Mouse (Mus musculus) brown adipose tissue, adult 24 weeks (tissue): ENCODE results near the gene Chchd3. TPM values are rescaled to one million over a fixed set of nuclear protein-coding genes. Genes with fewer than 3 reads are reported as not detected.

Experiments used
- H3K27ac ChIP-seq: fragments of 200-500 bp; replicated peaks from 2 replicates; pipeline ENCODE4 v1.5.1; 2012; ENCODE audit warnings: low read depth, mild to moderate bottlenecking, low read length
- H3K4me1 ChIP-seq: fragments of 200-500 bp; 2 replicates; pipeline ENCODE4 v1.6.1; 2012; ENCODE audit warnings: low read length, mixed read lengths; ENCODE audit not compliant: control insufficient read depth, insufficient read depth, insufficient read length
- H3K4me3 ChIP-seq: fragments of 200-500 bp; 2 replicates; pipeline ENCODE4 v1.5.1; 2012; ENCODE audit warnings: low read depth, mild to moderate bottlenecking, low read length, moderate library complexity; ENCODE audit not compliant: insufficient read depth
- polyA plus RNA-seq: library from polyadenylated mRNA; stranded (reverse); fragments of >200 nt; gene quantifications from 2 replicates; pipeline ENCODE4 v1.2.4, GENCODE M21; 2012; ENCODE audit not compliant: missing spikeins, insufficient read depth, insufficient read length

Gene Chchd3
- polyA plus RNA-seq, 1 experiment = 542 TPM

GRCm38 (mm10) chr6:32780602-32781001, 279.5 kb downstream of the Chchd3 start:
- Histone ChIP-seq H3K27ac (no peak overlapping the region), H3K4me1 (peaks cover 2% of the 10 kb centered on the region; the same call in 1 of the 2 replicates), H3K4me3 (0 out of 2 replicates have a peak overlapping the region, but pooled peaks have one; percentile 28)

DNA sequence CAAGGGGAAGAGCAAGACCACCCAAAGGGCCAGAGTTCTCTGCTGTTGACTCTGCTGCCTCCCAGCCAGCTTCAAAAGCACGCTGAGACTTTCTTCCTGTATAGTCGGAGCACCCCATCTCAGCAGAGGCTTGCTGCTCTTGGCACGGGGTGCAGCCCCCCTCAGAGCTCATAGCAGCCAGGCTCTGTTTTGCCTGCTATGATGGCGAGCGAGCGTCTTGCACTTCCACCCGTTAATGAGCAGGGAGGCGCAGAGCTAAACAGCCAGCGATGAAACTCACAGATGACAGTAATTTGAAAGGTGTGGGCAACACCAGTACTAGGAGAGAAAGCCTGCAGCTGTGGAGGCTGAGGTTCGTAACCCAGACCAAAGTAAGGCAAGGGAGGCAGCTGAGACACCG, 283.7 kb downstream of the Chchd3 start:
- Histone ChIP-seq H3K4me1 (no peaks in the 10 kb centered on the region), H3K4me3 (no peak overlapping the region), H3K27ac (no peak overlapping the region)

- Histone ChIP-seq H3K4me3 (no peak overlapping the region), H3K27ac (no peak overlapping the region), H3K4me1 (no peaks in the 10 kb centered on the region)
Measured at GRCm38 (mm10) chr6:32754524-32754923, 305.5 kb downstream of the Chchd3 start.

DNA sequence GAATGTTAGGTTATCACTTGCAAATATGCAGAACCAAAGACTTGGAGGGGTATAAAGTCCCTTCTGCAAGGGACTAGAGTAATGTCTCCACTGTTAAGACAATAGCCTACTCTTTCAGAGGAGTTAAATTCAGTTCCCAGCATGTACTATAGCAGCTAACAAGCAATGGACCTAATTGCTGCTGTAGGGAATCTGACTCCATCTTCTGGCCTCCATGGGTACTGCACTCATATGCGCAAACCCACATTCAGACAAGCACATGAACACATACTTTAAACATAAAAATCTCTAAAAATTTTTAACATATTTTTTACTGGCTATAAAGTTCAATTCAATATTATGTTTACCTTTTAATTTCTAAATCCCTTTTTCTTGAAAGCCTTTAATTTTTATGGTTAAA, 310.2 kb downstream of the Chchd3 start:
- no peak overlapping the region for H3K4me3 ChIP-seq
- H3K4me1 ChIP-seq = no peaks in the 10 kb centered on the region
- H3K27ac ChIP-seq = no peak overlapping the region

DNA sequence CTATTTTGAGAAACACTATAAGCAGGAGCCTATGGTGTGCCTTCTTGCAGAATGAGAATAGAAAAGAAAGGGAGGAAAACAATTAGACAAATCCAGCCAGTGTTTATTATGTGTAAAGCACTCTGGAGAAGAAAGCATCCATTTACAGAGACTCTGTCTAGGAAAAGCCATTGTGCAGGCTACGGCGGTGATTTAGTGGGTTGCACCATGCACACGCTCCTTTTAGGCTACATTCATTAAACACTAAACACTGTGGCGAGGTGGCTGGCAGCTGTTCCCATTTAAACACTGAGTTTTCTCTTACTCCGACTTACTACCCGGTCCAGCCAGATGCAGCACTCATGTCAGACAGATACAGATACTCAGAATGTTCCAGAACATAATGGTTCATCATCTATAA, 311.3 kb downstream of the Chchd3 start:
- Histone ChIP-seq H3K4me1 (no peaks in the 10 kb centered on the region), H3K4me3 (no peak overlapping the region), H3K27ac (no peak overlapping the region)

- H3K27ac ChIP-seq = no peak overlapping the region
- H3K4me1 ChIP-seq = no peaks in the 10 kb centered on the region
- H3K4me3 ChIP-seq = no peak overlapping the region
Measured at GRCm38 (mm10) chr6:32747333-32747732, 312.7 kb downstream of the Chchd3 start.

Other genes with a start within 250 kb of the Chchd3 start
- 15.5 and 18.9 TPM in 2 replicates for gene Exoc4, start 188.8 kb upstream of the Chchd3 start, polyA plus RNA-seq